Mouse (Mus musculus) cerebellum, adult 9-10 months (tissue): ENCODE measurements around the gene Gm609.
"Not testable (repeated sequence)": the region's sequence is repeated elsewhere in the genome, so short reads cannot be mapped to it uniquely, and the experiment has no call there.

Experiments
- DNase-seq: peaks from one replicate; pipeline ENCODE4 v3.0.0; 2022

Gene Gm609

GRCm38 (mm10) chr16:45492927-45493326, at the start of gene Gm609:
Gene Gm609, minus strand, starts transcription at chr16:45492969.
- no peak for DNase-seq

GRCm38 (mm10) chr16:45542108-45542507, 49.3 kb upstream of the Gm609 start:
- no peak for DNase-seq

GRCm38 (mm10) chr16:45538342-45538741, 45.6 kb upstream of the Gm609 start:
- DNase-seq, result not testable (repeated sequence)

GRCm38 (mm10) chr16:45535009-45535408, 42.2 kb upstream of the Gm609 start, which contains the start of gene Slc9c1:
Gene Slc9c1, plus strand, starts transcription at chr16:45535309.
- no peak for DNase-seq

GRCm38 (mm10) chr16:45531950-45532349, 39.2 kb upstream of the Gm609 start, which contains the start of gene Gm17783:
Gene Gm17783, minus strand, starts transcription at chr16:45532050.
- DNase-seq, result no peak

GRCm38 (mm10) chr16:45525551-45525950, 32.8 kb upstream of the Gm609 start:
- no peak for DNase-seq

- DNase-seq, result no peak
These were observed 2.6 kb upstream of the Gm609 start for GRCm38 (mm10) chr16:45495326-45495725.

- DNase-seq, result no peak
These were observed 15.8 kb downstream of the Gm609 start for GRCm38 (mm10) chr16:45476991-45477390.

- not testable (repeated sequence) for DNase-seq
These were observed 20.9 kb downstream of the Gm609 start for GRCm38 (mm10) chr16:45471836-45472235.

GRCm38 (mm10) chr16:45454762-45455161, 38.0 kb downstream of the Gm609 start:
- no peak for DNase-seq

- no peak for DNase-seq
These were observed 55.5 kb downstream of the Gm609 start for GRCm38 (mm10) chr16:45437230-45437739.

GRCm38 (mm10) chr16:45435591-45435990, 57.2 kb downstream of the Gm609 start:
- no peak for DNase-seq

- no peak for DNase-seq
These were observed 65.1 kb downstream of the Gm609 start for GRCm38 (mm10) chr16:45427651-45428050.

- DNase-seq, result no peak
These were observed 79.3 kb downstream of the Gm609 start for GRCm38 (mm10) chr16:45413497-45413896.

GRCm38 (mm10) chr16:45409064-45409446, 83.7 kb downstream of the Gm609 start:
- DNase-seq, result not testable (repeated sequence)

GRCm38 (mm10) chr16:45408425-45409063, 84.2 kb downstream of the Gm609 start, which contains the start of gene Cd200:
Gene Cd200, minus strand, starts transcription at chr16:45409053.
- DNase-seq, result peak; percentile 59

GRCm38 (mm10) chr16:45407645-45408400, 84.9 kb downstream of the Gm609 start:
- DNase-seq, result peak; percentile 29

- DNase-seq, result no peak
These were observed 85.7 kb downstream of the Gm609 start for GRCm38 (mm10) chr16:45407091-45407490.

GRCm38 (mm10) chr16:45402951-45403350, 89.8 kb downstream of the Gm609 start:
- DNase-seq, result no peak

- no peak for DNase-seq
These were observed 90.7 kb downstream of the Gm609 start for GRCm38 (mm10) chr16:45402036-45402435.

GRCm38 (mm10) chr16:45399947-45400555, 92.7 kb downstream of the Gm609 start:
- no peak for DNase-seq

GRCm38 (mm10) chr16:45399411-45399810, 93.4 kb downstream of the Gm609 start:
- DNase-seq, result no peak

- DNase-seq, result peak; percentile 26
These were observed 95.3 kb downstream of the Gm609 start for GRCm38 (mm10) chr16:45397440-45397839.
